Mouse (Mus musculus) adrenal gland, postnatal 36 days (tissue): ENCODE measurements around the gene Hinfp. TPM values are rescaled to one million over a fixed set of nuclear protein-coding genes. Genes with fewer than 3 reads are reported as not detected.

Source experiments
- DNase-seq, 2 experiments: peaks; one replicate each; pipeline ENCODE4 v3.0.0; 2021; ENCODE audit warnings: mixed read lengths in 1 of 2
- microRNA-seq: library from miRNA; unstranded; fragments of <30 nt; microRNA quantifications from one replicate; pipeline ENCODE4 v1.2.0, GENCODE M21; 2021
- total RNA-seq, 2 experiments: library from RNA; stranded (reverse); gene quantifications; 2 replicates each; pipeline ENCODE4 v1.2.3; 2021

Gene Hinfp
- total RNA-seq, 2 experiments from 2014 or later = 18.9 to 24.4 TPM

DNA sequence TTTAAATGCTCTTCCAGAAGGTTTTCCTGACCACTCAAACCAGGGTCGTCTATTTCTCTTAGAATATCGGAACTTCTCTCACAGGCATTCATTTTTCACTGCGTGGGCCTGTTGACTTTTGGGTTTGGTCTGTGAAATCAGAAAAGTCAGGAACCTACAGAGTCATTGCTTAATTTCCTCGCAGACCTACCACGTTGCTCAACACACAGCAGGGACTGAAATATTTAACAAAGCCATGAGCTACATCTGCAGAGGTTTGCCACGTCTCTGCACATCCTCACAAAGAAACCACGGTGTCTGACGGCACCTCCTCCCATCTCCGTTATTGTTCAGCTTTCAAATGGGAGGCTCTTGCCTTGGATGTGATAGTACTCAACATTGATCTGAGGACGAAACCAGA, 46.5 kb downstream of the Hinfp start:
- DNase-seq = no peak

DNA sequence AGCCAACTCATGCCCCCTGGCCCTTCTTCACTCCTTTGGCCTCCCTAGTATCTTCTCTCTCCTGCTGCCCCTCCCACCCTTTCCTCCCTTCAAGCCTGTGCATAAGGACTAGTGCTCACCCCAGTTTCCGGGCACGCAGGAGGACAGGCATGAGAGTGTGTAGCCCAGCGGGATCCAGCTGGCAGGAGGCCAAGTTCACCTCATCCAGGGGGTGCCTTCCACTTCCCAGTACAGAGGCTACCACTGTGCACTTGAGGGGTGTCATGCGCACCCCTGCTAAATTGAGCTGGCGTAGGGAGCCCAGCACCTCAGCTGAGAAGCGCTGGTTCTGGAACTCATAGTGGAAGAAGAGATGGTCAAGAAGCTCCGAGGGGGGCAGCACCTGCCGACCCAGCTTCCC, 49.3 kb downstream of the Hinfp start:
- DNase-seq = no peak

DNA sequence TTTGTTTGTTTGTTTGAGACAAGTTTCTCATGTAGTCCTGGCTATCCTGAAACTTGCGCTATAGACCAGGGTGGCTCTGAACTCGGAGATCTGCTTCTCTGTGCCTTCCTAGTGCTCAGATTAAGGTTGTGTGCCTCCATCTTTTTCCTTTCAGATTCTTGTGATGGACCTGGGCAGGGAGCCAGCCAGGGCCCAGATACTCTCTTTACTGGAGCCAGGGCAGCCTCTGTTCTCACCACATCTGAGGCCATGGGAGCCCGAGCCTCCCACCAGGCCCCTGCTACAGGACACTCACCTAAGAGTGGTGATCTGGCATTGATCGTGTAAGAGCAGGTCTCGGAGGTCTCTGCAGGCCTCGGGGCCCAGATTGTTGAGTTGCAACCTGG, 50.3 kb downstream of the Hinfp start:
- DNase-seq = peak in 1 of 2 experiments; percentile 22

DNA sequence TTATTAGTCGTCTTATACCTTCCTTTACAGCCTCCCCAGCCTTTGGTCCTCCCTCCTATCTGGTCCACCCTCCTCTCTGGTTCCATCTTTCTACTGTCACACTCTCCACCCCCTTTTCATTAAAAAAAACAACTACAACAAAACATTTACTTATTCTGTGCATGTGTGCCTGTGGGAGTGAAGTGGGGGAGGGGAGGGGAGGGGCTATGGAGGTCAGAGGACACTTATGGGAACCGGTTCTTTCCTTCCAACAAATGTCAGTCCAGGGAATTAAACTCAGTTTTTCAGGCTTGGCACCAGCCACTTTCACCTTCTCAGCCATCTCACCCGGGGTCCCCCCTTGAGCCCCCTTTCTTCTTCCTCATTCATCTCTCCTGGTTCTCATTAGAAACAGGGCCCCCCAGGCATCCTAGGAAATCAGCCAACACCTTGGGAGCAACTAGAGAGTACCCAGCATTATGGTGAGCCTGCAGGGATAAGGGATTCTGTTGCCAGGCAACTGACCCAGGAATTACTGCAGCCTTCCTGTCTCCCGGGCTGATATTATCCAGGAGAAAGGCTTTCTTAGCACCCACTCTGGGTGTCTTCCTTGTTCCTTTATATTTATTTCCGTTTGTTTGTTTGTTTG, 50.8 kb downstream of the Hinfp start:
- DNase-seq = no peak

DNA sequence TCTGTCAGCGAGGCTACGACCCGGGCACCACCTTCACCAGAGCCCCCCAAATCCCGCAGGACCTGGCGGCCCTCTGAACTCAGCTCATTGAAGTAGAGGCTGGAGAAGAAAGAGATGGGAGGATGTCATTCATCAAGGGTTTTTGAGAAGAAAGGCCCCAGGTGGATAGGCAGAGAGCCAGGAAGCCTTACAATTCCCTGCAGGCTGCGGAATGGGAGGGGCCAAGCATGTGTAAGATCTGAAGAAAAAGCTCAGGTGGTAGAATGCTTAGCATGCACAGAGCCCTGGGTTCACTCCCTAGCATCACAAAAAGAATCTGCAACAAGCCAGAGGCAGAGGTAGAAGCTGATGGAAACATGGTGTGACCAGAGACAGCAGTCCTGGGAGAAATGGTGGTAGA, 52.0 kb downstream of the Hinfp start:
- DNase-seq = no peak

DNA sequence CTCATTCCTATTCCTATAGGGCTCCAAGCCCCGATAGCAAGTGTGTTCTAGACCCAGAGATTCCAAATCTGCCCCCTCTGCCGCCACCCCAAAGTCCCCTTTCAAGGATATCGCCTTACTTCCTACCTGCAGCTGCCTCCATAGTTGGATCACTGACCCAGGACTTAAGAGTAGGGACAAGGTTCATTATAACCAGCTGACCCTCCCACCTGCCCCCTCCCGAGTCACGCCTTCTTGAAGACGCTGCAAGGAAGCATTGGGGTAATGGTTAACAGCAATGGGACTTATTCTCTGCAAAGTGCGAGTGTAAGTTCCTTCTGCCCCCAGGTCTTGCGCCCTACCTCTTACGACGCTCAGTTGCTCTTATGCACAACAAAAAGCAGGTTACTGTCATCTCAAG, 54.2 kb downstream of the Hinfp start, which contains the start of gene Pdzd3:
Gene Pdzd3, minus strand, starts transcription at position 158 of the 400 bp plus-strand sequence.
- DNase-seq = no peak

DNA sequence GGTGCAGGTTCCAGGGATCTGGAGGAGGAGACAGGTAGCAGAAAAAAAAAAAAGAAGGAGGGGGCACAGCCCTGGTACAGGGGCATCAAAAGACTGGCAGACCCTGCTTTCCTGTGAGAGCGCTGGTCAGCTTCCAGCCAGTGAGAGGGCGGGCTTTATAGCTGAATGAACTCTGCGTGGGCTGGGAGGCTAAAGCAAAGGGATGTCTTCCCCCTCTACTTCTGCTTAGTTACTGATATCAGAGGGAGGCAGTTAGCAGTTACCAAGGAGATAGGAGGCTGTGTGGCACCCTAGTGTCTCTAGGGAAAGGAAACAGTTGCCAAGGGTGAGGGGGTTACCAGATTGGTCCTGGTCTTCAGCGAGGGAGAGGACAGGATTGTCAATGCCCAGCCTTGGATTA, 55.0 kb downstream of the Hinfp start:
- no peak for DNase-seq

DNA sequence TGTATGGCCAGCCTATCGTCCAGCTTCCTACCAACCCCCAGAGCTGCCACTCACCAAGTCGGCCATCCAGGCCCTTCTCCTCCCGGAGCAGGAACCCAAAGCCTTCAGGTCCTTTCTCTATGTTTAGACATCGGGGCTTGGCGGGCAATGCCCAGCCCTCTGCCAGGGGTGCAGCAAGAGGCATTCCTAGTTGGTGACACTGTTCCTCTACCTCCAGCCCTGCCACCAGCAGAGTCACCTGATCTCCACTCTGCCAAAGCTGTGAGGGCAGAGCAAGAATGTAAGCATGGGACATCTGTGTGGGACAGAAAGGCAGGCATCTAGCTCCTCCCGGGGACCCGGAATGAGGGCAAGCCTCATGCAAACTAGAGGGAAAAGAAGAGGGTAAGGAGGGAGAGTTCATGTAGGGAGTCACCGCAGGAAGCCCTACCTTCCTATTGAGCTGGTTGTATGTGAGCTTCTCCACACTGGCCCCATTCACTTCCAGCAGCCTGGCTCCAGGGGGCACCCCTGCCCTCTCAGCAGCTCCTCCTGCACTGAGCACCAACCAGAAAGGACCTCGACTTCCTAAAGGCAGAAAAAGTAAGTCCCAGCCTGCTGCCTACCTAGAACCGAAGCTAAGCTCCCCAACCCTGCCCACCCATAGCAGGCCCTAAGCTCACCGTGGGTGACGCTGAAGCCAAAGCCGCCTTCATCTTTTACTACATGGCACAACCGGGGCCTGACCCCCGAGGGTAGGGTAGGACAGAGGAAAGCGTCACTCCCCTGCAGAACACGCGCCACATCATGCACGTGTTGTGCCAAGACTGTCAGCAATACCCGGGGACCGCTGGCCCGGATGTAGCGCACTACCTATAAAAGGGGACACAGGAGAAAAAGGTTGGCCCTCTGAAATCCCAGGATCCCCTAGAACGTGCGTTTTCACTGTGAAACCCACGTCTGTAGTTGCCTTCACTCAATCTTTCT, 56.0 kb downstream of the Hinfp start:
- peak; percentile 82 to 90 for DNase-seq

DNA sequence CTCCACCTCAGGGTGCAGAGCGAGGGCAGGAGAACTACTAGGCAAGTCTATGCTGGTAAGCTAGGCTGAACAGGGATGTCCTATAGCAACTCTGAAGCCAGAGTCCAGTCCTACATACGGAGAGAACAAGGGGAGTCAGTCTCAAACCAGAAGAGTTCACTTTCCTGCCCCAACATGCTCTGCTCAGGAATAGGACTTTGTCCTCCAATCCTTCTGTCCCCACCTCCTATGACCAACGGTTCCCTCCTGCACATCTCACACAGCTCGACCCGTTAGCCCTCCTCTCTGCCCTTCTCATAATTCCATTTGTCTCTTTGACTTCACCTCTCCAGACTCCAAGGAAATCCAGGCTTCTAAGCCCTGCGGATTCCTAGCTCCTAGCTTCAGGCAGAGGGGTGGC, 57.6 kb downstream of the Hinfp start:
- no peak for DNase-seq

DNA sequence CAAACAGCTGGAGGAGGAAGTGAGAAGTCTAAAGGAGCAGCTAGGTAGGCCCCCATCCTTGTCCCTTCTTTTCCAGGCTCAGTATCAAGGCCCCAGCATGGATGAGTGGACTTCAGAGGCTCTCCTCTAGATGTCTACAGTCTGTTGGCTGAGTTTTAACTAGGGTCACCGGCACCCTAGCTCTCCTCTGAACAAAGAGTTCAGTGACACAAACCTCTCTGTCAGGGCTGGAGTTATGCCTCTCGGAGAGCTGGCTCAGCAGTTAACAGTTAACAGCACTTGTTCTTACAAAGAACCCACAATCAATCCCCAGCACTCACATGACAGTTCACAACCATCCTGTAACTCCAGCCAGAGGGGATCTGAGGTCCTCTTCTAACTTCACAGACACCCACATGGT, 61.9 kb downstream of the Hinfp start:
- no peak for DNase-seq

Small RNA genes within 50 kb of the gene (microRNA-seq; reads per million reads assigned to microRNA genes)
- not detected for gene Gm44335

Other genes starting within 250 kb of the Hinfp start
- gene Usp2, start 238.7 kb downstream of the Hinfp start, total RNA-seq = 10 to 100 TPM; 47.3 to 75.2 TPM
- gene Mfrp, start 203.9 kb downstream of the Hinfp start, total RNA-seq = under 1 TPM in 1 of 2 experiments, not detected in 1; 0.10 TPM
- 10 to 100 TPM; 13.0 to 20.4 TPM for gene C1qtnf5, start 198.4 kb downstream of the Hinfp start, total RNA-seq
- under 1 TPM; 0.70 to 0.76 TPM for gene Gm49380, start 192.2 kb downstream of the Hinfp start, total RNA-seq
- gene Rnf26, start 192.2 kb downstream of the Hinfp start, total RNA-seq = 10 to 100 TPM; 28.0 to 32.7 TPM
- 10 to 100 TPM; 30.7 to 73.7 TPM for gene Mcam, start 171.2 kb downstream of the Hinfp start, total RNA-seq
- 10 to 100 TPM; 28.9 to 40.5 TPM for gene Cbl, start 71.6 kb downstream of the Hinfp start, total RNA-seq
- gene Ccdc153, start 65.0 kb downstream of the Hinfp start, total RNA-seq = 1 to 10 TPM; 2.3 to 3.3 TPM
- gene Pdzd3, start 54.2 kb downstream of the Hinfp start, total RNA-seq = not detected
- 10 to 100 TPM; 14.9 to 32.2 TPM for gene Nlrx1, start 37.1 kb downstream of the Hinfp start, total RNA-seq
- 10 to 100 TPM; 28.2 to 32.6 TPM for gene Abcg4, start 17.1 kb downstream of the Hinfp start, total RNA-seq
- gene C2cd2l, start 14.6 kb upstream of the Hinfp start, total RNA-seq = 10 to 100 TPM; 37.6 to 50.6 TPM
- gene Dpagt1, start 20.3 kb upstream of the Hinfp start, total RNA-seq = 10 to 100 TPM; 25.3 to 32.7 TPM
- gene H2afx, start 29.0 kb upstream of the Hinfp start, total RNA-seq = 10 to 100 TPM; 41.3 to 47.7 TPM
- 10 to 100 TPM; 61.8 to 98.3 TPM for gene Hmbs, start 38.6 kb upstream of the Hinfp start, total RNA-seq
- gene Vps11, start 56.0 kb upstream of the Hinfp start, total RNA-seq = 10 to 100 TPM; 53.0 to 72.7 TPM
- gene Hyou1, start 73.8 kb upstream of the Hinfp start, total RNA-seq = 100 to 1,000 TPM; 203 to 204 TPM
- 10 to 100 TPM; 13.5 to 18.6 TPM for gene Slc37a4, start 91.2 kb upstream of the Hinfp start, total RNA-seq
- gene Rps25, start 101.5 kb upstream of the Hinfp start, total RNA-seq = 1,000 to 10,000 TPM; 1,182 to 1,266 TPM
- gene Trappc4, start 101.9 kb upstream of the Hinfp start, total RNA-seq = 10 to 100 TPM; 82.0 to 95.7 TPM
- 10 to 100 TPM; 14.7 to 18.9 TPM for gene Ccdc84, start 112.9 kb upstream of the Hinfp start, total RNA-seq
- gene Foxr1, start 135.5 kb upstream of the Hinfp start, total RNA-seq = not detected
- gene Upk2, start 149.3 kb upstream of the Hinfp start, total RNA-seq = not detected
- gene Bcl9l, start 177.2 kb upstream of the Hinfp start, total RNA-seq = 10 to 100 TPM; 47.6 to 51.8 TPM